Mouse (Mus musculus): ENCODE measurements around the gene Bora. TPM values are rescaled to one million over a fixed set of nuclear protein-coding genes. Genes with fewer than 3 reads are reported as not detected.
"Not testable (repeated sequence)": the region's sequence is repeated elsewhere in the genome, so short reads cannot be mapped to it uniquely, and the experiment has no call there.

Bora gene
- 3.1 TPM in 2 replicates for polyA plus RNA-seq (2012; rRNA removed)

GRCm38 (mm10) chr14:99046031-99046781, at the start of gene Bora, which contains the start of gene Mzt1:
Gene Bora, plus strand, starts transcription at chr14:99046222.
Gene Mzt1, minus strand, starts transcription at chr14:99046134.
- peak; percentile 45 for DNase-seq (ENCODE audit: low read depth)

GRCm38 (mm10) chr14:99010224-99010919, 35.6 kb upstream of the Bora start:
- no peak for DNase-seq (ENCODE audit: low read depth)

- no peak for DNase-seq (ENCODE audit: low read depth)
These were observed 35.1 kb upstream of the Bora start for GRCm38 (mm10) chr14:99010920-99011313.

- DNase-seq (ENCODE audit: low read depth): no peak
These were observed 27.3 kb upstream of the Bora start for GRCm38 (mm10) chr14:99018691-99019090.

GRCm38 (mm10) chr14:99019136-99019808, 26.8 kb upstream of the Bora start:
- DNase-seq (ENCODE audit: low read depth): no peak

GRCm38 (mm10) chr14:99022346-99023086, 23.5 kb upstream of the Bora start:
- DNase-seq (ENCODE audit: low read depth): no peak

GRCm38 (mm10) chr14:99029987-99030386, 16.0 kb upstream of the Bora start:
- no peak for DNase-seq (ENCODE audit: low read depth)

GRCm38 (mm10) chr14:99031337-99031873, 14.6 kb upstream of the Bora start:
- DNase-seq (ENCODE audit: low read depth): no peak

- DNase-seq (ENCODE audit: low read depth): no peak
These were observed 13.4 kb upstream of the Bora start for GRCm38 (mm10) chr14:99032596-99032995.

- DNase-seq (ENCODE audit: low read depth): not testable (repeated sequence)
These were observed 11.2 kb upstream of the Bora start for GRCm38 (mm10) chr14:99034851-99035250.

GRCm38 (mm10) chr14:99036039-99036438, 10.0 kb upstream of the Bora start:
- no peak for DNase-seq (ENCODE audit: low read depth)

GRCm38 (mm10) chr14:99037703-99038102, 8.3 kb upstream of the Bora start:
- no peak for DNase-seq (ENCODE audit: low read depth)

GRCm38 (mm10) chr14:99039308-99039707, 6.7 kb upstream of the Bora start:
- not testable (repeated sequence) for DNase-seq (ENCODE audit: low read depth)

GRCm38 (mm10) chr14:99041416-99041815, 4.6 kb upstream of the Bora start:
- no peak for DNase-seq (ENCODE audit: low read depth)

GRCm38 (mm10) chr14:99043499-99043898, 2.5 kb upstream of the Bora start:
- DNase-seq (ENCODE audit: low read depth): peak; percentile 58

GRCm38 (mm10) chr14:99044096-99044495, 1.9 kb upstream of the Bora start:
- no peak for DNase-seq (ENCODE audit: low read depth)

- DNase-seq (ENCODE audit: low read depth): no peak
These were observed 1.3 kb upstream of the Bora start for GRCm38 (mm10) chr14:99044718-99045117.

- DNase-seq (ENCODE audit: low read depth): no peak
These were observed 518 bp upstream of the Bora start for GRCm38 (mm10) chr14:99045378-99046030.

- DNase-seq (ENCODE audit: low read depth): no peak
These were observed 760 bp downstream of the Bora start for GRCm38 (mm10) chr14:99046782-99047181.

- DNase-seq (ENCODE audit: low read depth): no peak
These were observed 13.1 kb downstream of the Bora start for GRCm38 (mm10) chr14:99058959-99059586.

GRCm38 (mm10) chr14:99060616-99061015, 14.6 kb downstream of the Bora start:
- DNase-seq (ENCODE audit: low read depth): no peak
